Mouse (Mus musculus): Measurements from ENCODE around the gene Selenoh. TPM values are rescaled to one million over a fixed set of nuclear protein-coding genes. Genes with fewer than 3 reads are reported as not detected.

The Selenoh gene
- polyA plus RNA-seq (2012): 336 and 344 TPM in 2 replicates

DNA sequence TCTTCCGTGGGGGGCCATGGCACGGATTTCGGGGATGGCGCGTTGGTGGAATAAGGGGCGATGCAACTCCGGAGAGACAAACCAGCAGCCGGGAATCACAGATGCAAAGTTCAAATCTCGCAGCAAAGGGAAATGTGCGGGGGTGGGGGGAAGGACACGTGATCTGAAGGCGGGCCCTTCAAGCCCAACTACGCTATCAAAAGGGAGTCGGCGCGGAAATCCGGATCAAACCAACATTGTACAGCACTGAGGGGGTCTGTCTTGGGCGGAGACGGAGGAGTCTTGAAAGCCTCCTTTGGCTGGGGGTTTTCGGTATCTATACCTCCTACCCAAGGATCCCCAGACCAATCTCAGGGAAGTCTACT is at the start of gene Selenoh:
TSS of gene Selenoh (minus strand) at position 202 of the 365 bp plus-strand sequence.

DNA sequence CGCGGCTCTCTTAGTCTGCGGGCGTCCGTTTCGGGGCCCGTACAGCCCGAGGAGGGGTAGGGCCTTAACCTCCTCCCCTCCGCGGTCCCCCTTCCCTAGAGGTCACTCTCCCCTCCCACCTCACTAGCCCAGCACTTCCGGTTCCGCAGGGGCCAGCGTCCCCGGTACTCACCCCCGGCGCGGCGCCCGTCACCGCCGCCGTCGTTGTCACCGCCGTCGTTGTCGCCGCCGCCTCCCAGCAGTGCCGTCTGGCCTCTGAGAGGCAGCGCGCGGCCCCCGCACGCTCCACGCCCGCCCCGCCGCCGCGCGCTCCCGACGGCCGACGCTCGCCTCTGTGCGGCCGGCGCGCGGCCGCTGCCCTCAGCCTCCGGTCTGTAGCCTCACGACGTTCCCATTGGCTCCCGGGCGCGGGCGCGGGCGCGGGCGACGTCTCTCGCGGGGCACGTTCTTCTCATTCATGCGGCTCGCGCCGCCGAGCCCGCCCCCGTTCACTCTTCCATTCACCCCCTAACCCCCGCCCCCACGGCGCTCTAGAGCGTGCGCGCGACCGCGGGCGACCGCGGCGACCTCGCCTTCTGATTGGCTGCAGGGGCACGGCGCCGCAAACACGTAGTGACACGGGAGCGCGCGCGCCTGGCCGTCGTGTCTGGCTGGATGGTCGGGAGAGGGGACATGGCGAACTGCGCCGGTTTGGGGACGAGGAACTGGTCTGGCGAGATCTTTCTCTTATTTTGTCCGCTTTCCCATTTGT is 44.4 kb upstream of the Selenoh start, which contains the start of gene Zdhhc5:
TSS of gene Zdhhc5 (minus strand) at position 370 of the 751 bp plus-strand sequence.

DNA sequence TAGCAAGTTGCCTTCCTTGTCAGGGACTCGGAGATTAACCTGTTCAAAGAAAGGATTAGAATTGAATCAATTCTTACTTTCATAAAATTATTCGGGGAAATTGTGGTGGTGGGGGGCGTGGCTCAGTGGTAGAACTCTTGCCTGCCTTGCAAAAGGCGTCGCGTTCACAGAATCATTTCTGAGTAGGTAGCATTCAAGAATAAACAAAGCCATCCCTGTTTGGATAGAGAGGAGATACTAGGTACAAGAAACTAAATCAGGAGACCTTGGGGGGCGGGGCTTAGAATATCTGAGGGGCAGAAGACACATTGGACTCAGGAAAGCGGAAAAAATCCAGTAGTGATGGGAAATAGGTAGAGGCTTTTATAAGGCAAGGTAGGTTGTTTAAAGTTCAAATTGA is 8.4 kb upstream of the Selenoh start, which contains the start of gene Tmx2:
TSS of gene Tmx2 (minus strand) at position 125 of the 400 bp plus-strand sequence.

DNA sequence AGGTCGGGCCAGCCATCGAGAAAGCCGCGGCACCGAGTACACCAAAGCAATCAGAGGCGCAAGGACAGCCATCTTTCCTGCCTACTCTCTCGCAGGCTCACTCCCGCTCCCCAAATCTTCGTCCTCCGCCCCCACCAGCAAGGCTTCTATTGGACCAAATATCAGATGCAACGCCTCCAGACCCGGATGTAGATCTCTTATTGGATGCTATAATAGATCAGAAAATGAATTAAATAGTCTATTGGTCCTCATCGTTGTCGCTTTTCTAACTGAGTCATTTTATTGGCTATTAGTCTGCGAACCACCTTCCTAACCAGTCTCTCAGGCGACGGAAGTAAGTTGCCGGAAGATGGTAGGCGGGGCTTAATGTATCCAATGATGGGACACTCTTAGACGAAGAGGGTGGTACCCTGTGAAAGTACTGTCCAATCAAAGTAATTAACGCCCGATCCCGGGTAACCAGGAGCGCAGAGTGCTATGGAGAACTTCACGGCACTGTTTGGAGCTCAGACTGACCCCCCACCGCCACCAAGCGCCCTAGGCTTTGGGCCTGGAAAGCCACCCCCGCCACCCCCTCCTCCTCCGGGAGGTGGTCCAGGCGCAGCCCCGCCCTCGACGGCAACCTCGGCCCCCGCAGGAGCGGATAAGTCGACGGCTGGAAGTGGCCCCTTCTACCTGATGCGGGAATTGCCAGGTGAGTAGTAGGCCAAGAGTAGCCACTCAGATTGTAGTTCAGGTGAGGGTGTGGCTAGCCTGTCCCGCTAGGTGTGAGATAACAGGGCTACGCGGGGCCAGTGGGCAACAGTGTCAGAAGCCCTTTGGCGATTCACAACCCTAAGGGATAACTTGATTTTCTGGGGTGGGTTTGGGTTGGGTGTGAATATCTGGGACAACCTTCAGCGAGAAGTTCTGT is 7.7 kb upstream of the Selenoh start, which contains the start of the genes Gm28635 and Med19:
TSS of gene Gm28635 (minus strand) at position 74 of the 913 bp plus-strand sequence.
TSS of gene Med19 (plus strand) at position 435 of the 913 bp plus-strand sequence.

DNA sequence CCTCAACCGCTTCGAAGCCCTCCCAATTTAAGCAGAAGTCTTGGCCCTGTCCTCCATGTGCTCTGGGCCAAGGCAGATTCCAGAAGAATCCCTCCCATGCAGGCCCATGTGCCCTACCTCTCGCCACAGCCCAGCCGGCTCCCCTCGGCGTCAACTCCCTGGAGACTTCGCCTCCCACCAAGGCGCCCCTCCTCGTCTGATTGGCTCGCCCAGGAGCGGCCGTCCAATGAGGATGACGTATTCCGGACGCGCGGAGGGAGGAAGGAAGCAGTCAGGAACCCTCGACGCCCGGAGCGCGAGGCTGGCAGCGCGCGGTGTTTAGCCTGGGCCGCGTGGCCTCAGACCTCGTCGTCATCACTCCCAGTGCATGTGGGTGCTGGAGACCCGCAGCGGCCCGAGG is 11.8 kb downstream of the Selenoh start, which contains the start of gene Btbd18:
TSS of gene Btbd18 (plus strand) at position 274 of the 400 bp plus-strand sequence.

DNA sequence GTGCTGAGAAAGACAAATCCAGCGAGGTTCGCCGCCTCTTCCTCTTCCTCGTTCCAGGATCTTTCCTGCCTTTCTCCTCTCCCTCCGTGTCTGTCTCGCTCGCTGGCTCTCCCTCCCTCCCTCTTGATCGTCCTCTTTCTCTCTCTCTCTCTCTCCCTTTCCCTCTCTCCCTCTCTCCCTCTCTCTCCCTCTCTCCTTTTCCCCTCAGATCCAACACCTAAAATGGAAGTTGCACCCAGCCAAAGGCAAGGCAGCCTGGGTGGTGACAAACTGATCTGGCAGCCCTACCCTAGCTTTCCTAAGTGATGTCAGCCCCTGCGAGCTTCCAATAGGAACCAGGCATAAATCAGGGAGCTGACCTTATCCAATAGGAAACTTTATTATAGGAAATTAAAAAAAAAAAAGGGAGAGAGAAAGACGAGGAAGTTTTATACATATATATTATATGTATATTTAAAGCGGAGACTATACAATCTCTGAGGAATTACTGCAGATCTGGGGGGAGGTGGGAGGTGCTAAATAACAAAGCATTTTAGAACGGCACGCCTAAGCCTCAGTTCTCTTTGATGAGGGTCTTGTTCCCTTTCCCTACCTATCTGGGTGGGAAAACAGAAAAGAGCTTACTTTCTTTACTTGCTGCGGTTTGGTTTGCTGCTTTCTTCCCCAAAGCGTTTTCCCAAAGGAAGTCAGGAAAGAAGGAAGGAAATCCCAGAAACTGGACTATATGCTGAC is 19.9 kb downstream of the Selenoh start, which contains the start of gene Ctnnd1:
TSS of gene Ctnnd1 (minus strand) at position 302 of the 732 bp plus-strand sequence.

Other genes with a start within 250 kb of the Selenoh start
- 0.15 and 0.43 TPM in 2 replicates for gene Calcrl, start 245.4 kb downstream of the Selenoh start, polyA plus RNA-seq (2012)
- gene Tfpi, start 194.0 kb downstream of the Selenoh start, polyA plus RNA-seq (2012): 1.1 and 1.6 TPM in 2 replicates
- gene Ctnnd1, start 20.0 kb downstream of the Selenoh start, polyA plus RNA-seq (2012): 5.2 and 6.5 TPM in 2 replicates
- not detected in 2 replicates for gene Btbd18, start 11.7 kb downstream of the Selenoh start, polyA plus RNA-seq (2012)
- not detected in 2 replicates for gene Gm28635, start 7.3 kb upstream of the Selenoh start, polyA plus RNA-seq (2012)
- 10.5 and 11.6 TPM in 2 replicates for gene Med19, start 7.6 kb upstream of the Selenoh start, polyA plus RNA-seq (2012)
- gene Tmx2, start 8.4 kb upstream of the Selenoh start, polyA plus RNA-seq (2012): 3.1 and 4.1 TPM in 2 replicates
- 27.3 and 29.4 TPM in 2 replicates for gene Zdhhc5, start 44.4 kb upstream of the Selenoh start, polyA plus RNA-seq (2012)
- gene Clp1, start 56.6 kb upstream of the Selenoh start, polyA plus RNA-seq (2012): 1.0 and 1.5 TPM in 2 replicates
- 1.3 and 1.9 TPM in 2 replicates for gene Ypel4, start 63.3 kb upstream of the Selenoh start, polyA plus RNA-seq (2012)
- gene Gm19426, start 72.9 kb upstream of the Selenoh start, polyA plus RNA-seq (2012): 0.31 and 2.1 TPM in 2 replicates
- gene Serping1, start 104.7 kb upstream of the Selenoh start, polyA plus RNA-seq (2012): 0.16 TPM in 1 of 2 replicates, not detected in the other
- gene Ube2l6, start 128.1 kb upstream of the Selenoh start, polyA plus RNA-seq (2012): 2.9 and 4.4 TPM in 2 replicates
- 0.05 TPM in 1 of 2 replicates, not detected in the other for gene Smtnl1, start 151.9 kb upstream of the Selenoh start, polyA plus RNA-seq (2012)
- gene Timm10, start 156.2 kb upstream of the Selenoh start, polyA plus RNA-seq (2012): 9.2 and 12.0 TPM in 2 replicates
- gene Slc43a1, start 168.1 kb upstream of the Selenoh start, polyA plus RNA-seq (2012): 7.4 and 11.5 TPM in 2 replicates
- gene Rtn4rl2, start 215.9 kb upstream of the Selenoh start, polyA plus RNA-seq (2012): 0.15 and 0.41 TPM in 2 replicates

Measured in megakaryocyte-erythroid progenitor cell, adult 5 weeks (primary cell).